Mouse (Mus musculus): ENCODE measurements around the gene Calu.

DNA sequence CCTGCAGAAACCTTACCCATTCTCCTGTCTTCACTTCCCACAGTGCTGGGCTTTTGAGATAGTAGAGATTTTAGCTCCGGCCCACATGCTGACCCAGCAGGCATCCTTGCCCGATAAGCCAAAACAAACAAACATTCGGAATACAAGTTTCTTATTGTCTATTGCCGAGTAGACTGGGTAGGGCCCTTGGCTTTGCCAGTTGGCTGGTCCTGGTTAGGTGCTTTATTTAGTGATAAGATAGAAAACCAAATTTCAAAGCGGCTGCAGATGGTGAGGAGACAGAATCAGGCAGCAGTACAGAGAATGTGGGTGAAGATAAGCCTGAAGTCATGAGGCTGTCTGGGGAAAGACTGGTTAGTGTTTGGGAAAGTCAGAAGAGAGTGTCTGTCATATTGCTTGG lies 4.9 kb downstream of the Calu start:
- no peak for TF ChIP-seq POLR2A (IDR thresholded peaks at IDR 0.05; ENCODE audit: low read depth, low read length)
- TF ChIP-seq CTCF (IDR thresholded peaks at IDR 0.05; ENCODE audit: extremely low read depth, insufficient read depth, insufficient read length, insufficient replicate concordance), result no peak

Data from spleen, adult 2 months (tissue).